Mouse (Mus musculus) spleen, adult 2 months (tissue): ENCODE results near the gene Inpp4a.

Experiments
- CTCF ChIP-seq: fragments of 200-500 bp; IDR thresholded peaks from 2 replicates; pipeline ENCODE4 v1.5.1; 2011; ENCODE audit warnings: mild to moderate bottlenecking, inconsistent platforms; ENCODE audit not compliant: insufficient read depth, insufficient read length, insufficient replicate concordance; ENCODE audit errors: extremely low read depth
- POLR2A ChIP-seq: fragments of 200-500 bp; IDR thresholded peaks from 2 replicates; pipeline ENCODE4 v1.6.1; 2011; ENCODE audit warnings: low read depth, low read length, inconsistent platforms

- TF ChIP-seq CTCF (no peak), POLR2A (no peak)
These were observed 86.8 kb downstream of the Inpp4a start for GRCm38 (mm10) chr1:37386448-37386971.
